Mouse (Mus musculus) testis, adult 2 months (tissue): ENCODE measurements at regions not wholly inside any gene's neighbourhood (a gene's known extent, or its start where the extent isn't known, plus 50 kb on each side); places are given as distances from the start of the nearest gene placed in this dataset.

Experiments used
- CTCF ChIP-seq: fragments of 200-500 bp; IDR thresholded peaks from 2 replicates; pipeline ENCODE4 v1.5.1; 2012; ENCODE audit warnings: low read depth, mild to moderate bottlenecking, inconsistent platforms, low read length, moderate library complexity; ENCODE audit not compliant: control insufficient read depth, insufficient read depth, insufficient replicate concordance
- POLR2A ChIP-seq: fragments of 200-500 bp; IDR thresholded peaks from 2 replicates; pipeline ENCODE4 v1.6.1; 2012; ENCODE audit warnings: low read depth, mild to moderate bottlenecking, inconsistent platforms, low read length, moderate library complexity; ENCODE audit not compliant: control insufficient read depth

GRCm38 (mm10) chr13:115687426-115687825 lies 585.7 kb upstream of the Itga1 start:
- TF ChIP-seq CTCF = no peak
- TF ChIP-seq POLR2A = no peak
